Mouse (Mus musculus) midbrain, embryonic 12.5 days (tissue): ENCODE results near the gene Olfr46. TPM values are rescaled to one million over a fixed set of nuclear protein-coding genes. Genes with fewer than 3 reads are reported as not detected.
"Not testable (repeated sequence)": the region's sequence is repeated elsewhere in the genome, so short reads cannot be mapped to it uniquely, and the experiment has no call there.

ENCODE experiments used
- ATAC-seq: fragments of 200-750 bp; cut with Nextera tagmentation; 2 replicates; pipeline ENCODE4 v1.8.0; 2017; ENCODE audit warnings: low read depth, moderate TSS enrichment, moderate library complexity; ENCODE audit not compliant: low FRiP score
- H3K27ac ChIP-seq: fragments of 300-500 bp; sonication (generic); replicated peaks from 2 replicates; pipeline ENCODE4 v1.5.1; 2016; ENCODE audit warnings: mild to moderate bottlenecking
- H3K27me3 ChIP-seq: fragments of 300-500 bp; sonication (generic); 2 replicates; pipeline ENCODE4 v1.6.1; 2016; ENCODE audit warnings: mild to moderate bottlenecking
- H3K36me3 ChIP-seq: fragments of 300-500 bp; sonication (generic); 2 replicates; pipeline ENCODE4 v1.6.1; 2016
- H3K4me1 ChIP-seq: fragments of 300-500 bp; sonication (generic); 2 replicates; pipeline ENCODE4 v1.6.1; 2016
- H3K4me2 ChIP-seq: fragments of 300-500 bp; sonication (generic); replicated peaks from 2 replicates; pipeline ENCODE4 v1.6.1; 2016; ENCODE audit warnings: mild to moderate bottlenecking, moderate library complexity
- H3K4me3 ChIP-seq: fragments of 300-500 bp; sonication (generic); 2 replicates; pipeline ENCODE4 v1.5.1; 2016; ENCODE audit warnings: mild to moderate bottlenecking
- H3K9ac ChIP-seq: fragments of 300-500 bp; sonication (generic); replicated peaks from 2 replicates; pipeline ENCODE4 v1.6.1; 2016; ENCODE audit warnings: mild to moderate bottlenecking, moderate library complexity
- H3K9me3 ChIP-seq: fragments of 300-500 bp; sonication (generic); 2 replicates; pipeline ENCODE4 v1.6.1; 2016; ENCODE audit warnings: mild to moderate bottlenecking
- WGBS: fragments of 180-500 bp; shearing (Covaris S2); methylation state at CpG from one replicate; pipeline ENCODE4 v1.1.7; 2016; 5-methylcytosine and 5-hydroxymethylcytosine counted together
- polyA plus RNA-seq: library from polyadenylated mRNA; unstranded; fragments of >200 nt; fragmentation: Nextera tagmentation; extraction: Ambion mirVana; gene quantifications from 2 replicates; pipeline ENCODE4 v1.2.1, GENCODE M21; 2016

The Olfr46 gene
- polyA plus RNA-seq, result 0.03 TPM in 1 of 2 replicates, not detected in the other

DNA sequence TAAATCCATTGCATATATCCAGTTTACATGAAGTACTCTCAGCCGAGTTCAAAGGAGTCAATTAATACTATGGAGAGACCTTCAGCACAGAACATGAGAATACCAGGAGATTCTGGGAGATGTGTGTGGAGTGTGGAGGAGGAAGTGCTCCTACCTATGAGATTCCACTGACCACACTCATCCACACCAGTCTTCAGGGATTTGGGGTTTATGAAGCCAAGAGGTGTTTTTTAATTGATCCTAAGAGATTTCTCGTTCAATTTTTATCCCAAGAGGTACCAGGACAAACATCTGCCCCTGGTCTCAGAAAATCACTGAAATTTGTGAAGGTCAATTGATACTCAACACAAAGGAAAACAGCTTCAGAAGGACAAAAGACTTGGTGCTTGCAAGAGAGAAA lies at the start of gene Olfr46:
TSS of gene Olfr46 (plus strand) at position 301 of the 400 bp plus-strand sequence.
- 83% methylated on average over 2 of the region's 2 CpGs for WGBS
- H3K9ac ChIP-seq, H3K27me3 ChIP-seq, H3K9me3 ChIP-seq, H3K27ac ChIP-seq, ATAC-seq, H3K36me3 ChIP-seq, H3K4me2 ChIP-seq, H3K4me1 ChIP-seq, H3K4me3 ChIP-seq: not testable (repeated sequence)

DNA sequence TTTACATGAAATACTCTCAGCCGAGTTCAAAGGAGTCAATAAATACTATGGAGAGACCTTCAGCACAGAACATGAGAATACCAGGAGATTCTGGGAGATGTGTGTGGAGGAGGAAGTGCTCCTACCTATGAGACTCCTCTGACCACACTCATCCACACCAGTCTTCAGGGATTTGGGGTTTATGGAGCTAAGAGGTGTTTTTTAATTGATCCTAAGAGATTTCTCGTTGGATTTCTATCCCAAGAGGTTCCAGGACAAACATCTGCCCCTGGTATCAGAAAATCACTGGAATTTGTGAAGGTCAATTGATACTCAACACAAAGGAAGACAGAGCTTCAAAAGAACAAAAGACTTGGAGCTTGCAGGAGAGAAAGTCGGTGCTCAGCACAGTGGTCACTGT lies 33.5 kb upstream of the Olfr46 start, which contains the start of gene Olfr538:
TSS of gene Olfr538 (plus strand) at position 301 of the 400 bp plus-strand sequence.
- no peaks in the 10 kb centered on the region for H3K27me3 ChIP-seq
- no peak within 1 kb of the TSS for H3K27ac ChIP-seq
- H3K4me1 ChIP-seq, result no peaks in the 10 kb centered on the region
- H3K4me2 ChIP-seq, result no peak within 1 kb of the TSS
- H3K36me3 ChIP-seq, result no peaks in the 10 kb centered on the region
- WGBS, result 61% methylated on average over 3 of the region's 3 CpGs
- no peak for ATAC-seq
- no peak within 1 kb of the TSS for H3K4me3 ChIP-seq
- no peaks in the 10 kb centered on the region for H3K9me3 ChIP-seq
- H3K9ac ChIP-seq, result no peak within 1 kb of the TSS

DNA sequence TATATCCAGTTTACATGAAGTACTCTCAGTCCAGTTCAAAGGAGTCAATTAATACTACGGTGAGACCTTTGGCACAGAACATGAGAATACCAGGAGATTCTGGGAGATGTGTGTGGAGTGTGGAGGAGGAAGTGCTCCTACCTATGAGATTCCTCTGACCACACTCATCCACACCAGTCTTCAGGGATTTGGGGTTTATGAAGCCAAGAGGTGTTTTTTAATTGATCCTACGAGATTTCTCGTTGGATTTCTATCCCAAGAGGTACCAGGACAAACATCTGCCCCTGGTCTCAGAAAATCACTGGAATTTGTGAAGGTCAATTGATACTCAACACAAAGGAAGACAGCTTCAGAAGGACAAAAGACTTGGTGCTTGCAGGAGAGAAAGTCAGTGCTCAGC lies 27.6 kb downstream of the Olfr46 start, which contains the start of gene Olfr61:
TSS of gene Olfr61 (plus strand) at position 301 of the 400 bp plus-strand sequence.
- H3K9me3 ChIP-seq, ATAC-seq, H3K36me3 ChIP-seq, H3K4me3 ChIP-seq, H3K4me2 ChIP-seq, H3K9ac ChIP-seq, H3K27ac ChIP-seq, H3K4me1 ChIP-seq, H3K27me3 ChIP-seq: not testable (repeated sequence)
- WGBS, result 87% methylated on average over 3 of the region's 3 CpGs

GRCm38 (mm10) chr7:140630559-140630958 lies 29.5 kb downstream of the Olfr46 start:
- no peaks in the 10 kb centered on the region for H3K27me3 ChIP-seq
- no peaks in the 10 kb centered on the region for H3K4me1 ChIP-seq
- H3K27ac ChIP-seq, result no peak overlapping the region
- no peaks in the 10 kb centered on the region for H3K9me3 ChIP-seq
- no peak overlapping the region for H3K4me3 ChIP-seq
- no peaks in the 10 kb centered on the region for H3K36me3 ChIP-seq
- 63% methylated on average over 1 of the region's 1 CpGs for WGBS
- no peak overlapping the region for H3K4me2 ChIP-seq
- no peak for ATAC-seq
- no peak overlapping the region for H3K9ac ChIP-seq

DNA sequence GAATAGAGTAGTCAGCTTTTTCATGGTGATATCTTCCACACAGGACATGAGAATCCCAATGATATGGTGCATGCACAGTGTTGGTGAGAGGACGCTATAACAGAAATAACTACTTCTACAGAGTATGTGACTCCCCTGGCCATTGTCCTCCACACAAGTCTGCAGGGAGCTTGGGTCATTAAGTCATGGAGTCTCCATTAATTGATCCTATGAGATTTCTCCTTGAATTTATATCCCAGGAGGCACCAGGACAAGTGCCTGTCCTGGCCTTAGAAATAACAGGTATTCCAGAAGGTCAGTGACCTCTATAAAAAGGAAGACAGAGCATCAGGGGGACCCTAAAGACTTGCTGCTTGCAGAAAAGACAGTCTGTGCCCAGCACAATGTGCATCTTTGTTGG lies 45.1 kb downstream of the Olfr46 start, which contains the start of gene Olfr53:
TSS of gene Olfr53 (plus strand) at position 301 of the 400 bp plus-strand sequence.
- no peak within 1 kb of the TSS for H3K4me3 ChIP-seq
- ATAC-seq, result no peak
- no peaks in the 10 kb centered on the region for H3K27me3 ChIP-seq
- no peaks in the 10 kb centered on the region for H3K4me1 ChIP-seq
- H3K36me3 ChIP-seq, result no peaks in the 10 kb centered on the region
- no peak within 1 kb of the TSS for H3K9ac ChIP-seq
- 97% methylated on average over 1 of the region's 1 CpGs for WGBS
- H3K9me3 ChIP-seq, result no peaks in the 10 kb centered on the region
- no peak within 1 kb of the TSS for H3K27ac ChIP-seq
- H3K4me2 ChIP-seq, result no peak within 1 kb of the TSS

- H3K9ac ChIP-seq, result no peak within 1 kb of the TSS
Measured at GRCm38 (mm10) chr7:140659630-140660029, 58.6 kb downstream of the Olfr46 start, which contains the start of gene Olfr539. TSS of gene Olfr539 (plus strand) at chr7:140659930.

More at GRCm38 (mm10) chr7:140659630-140660029, 58.6 kb downstream of the Olfr46 start, which contains the start of gene Olfr539:
- Histone ChIP-seq H3K4me3 (no peak within 1 kb of the TSS), H3K36me3 (no peaks in the 10 kb centered on the region), H3K9me3 (no peaks in the 10 kb centered on the region), H3K27ac (no peak within 1 kb of the TSS), H3K4me2 (no peak within 1 kb of the TSS), H3K4me1 (no peaks in the 10 kb centered on the region), H3K27me3 (no peaks in the 10 kb centered on the region)
- WGBS, result 80% methylated on average over 4 of the region's 4 CpGs
- ATAC-seq, result no peak

Other genes with a start within 250 kb of the Olfr46 start
- gene Olfr60, start 239.6 kb upstream of the Olfr46 start, polyA plus RNA-seq, result not detected in 2 replicates
- gene Olfr530, start 224.9 kb upstream of the Olfr46 start, polyA plus RNA-seq, result not detected in 2 replicates
- not detected in 2 replicates for gene Olfr531, start 198.4 kb upstream of the Olfr46 start, polyA plus RNA-seq
- not detected in 2 replicates for gene Olfr532, start 179.6 kb upstream of the Olfr46 start, polyA plus RNA-seq
- gene Olfr533, start 137.9 kb upstream of the Olfr46 start, polyA plus RNA-seq, result not detected in 2 replicates
- not detected in 2 replicates for gene Olfr535, start 117.1 kb upstream of the Olfr46 start, polyA plus RNA-seq
- not detected in 2 replicates for gene Olfr536, start 93.9 kb upstream of the Olfr46 start, polyA plus RNA-seq
- not detected in 2 replicates for gene Olfr538, start 33.4 kb upstream of the Olfr46 start, polyA plus RNA-seq
- gene Olfr61, start 27.7 kb downstream of the Olfr46 start, polyA plus RNA-seq, result not detected in 2 replicates
- gene Olfr53, start 45.2 kb downstream of the Olfr46 start, polyA plus RNA-seq, result not detected in 2 replicates
- gene Olfr539, start 58.7 kb downstream of the Olfr46 start, polyA plus RNA-seq, result not detected in 2 replicates
- not detected in 2 replicates for gene Olfr45, start 80.7 kb downstream of the Olfr46 start, polyA plus RNA-seq
- gene Olfr541, start 96.0 kb downstream of the Olfr46 start, polyA plus RNA-seq, result not detected in 2 replicates
- gene Cyp2e1, start 162.5 kb downstream of the Olfr46 start, polyA plus RNA-seq, result not detected in 2 replicates
- gene Syce1, start 186.6 kb downstream of the Olfr46 start, polyA plus RNA-seq, result 0.15 and 0.41 TPM in 2 replicates
- gene Zfp941, start 220.9 kb downstream of the Olfr46 start, polyA plus RNA-seq, result 8.5 and 10.1 TPM in 2 replicates
- gene Urah, start 233.7 kb downstream of the Olfr46 start, polyA plus RNA-seq, result 0.29 TPM in 1 of 2 replicates, not detected in the other
- gene Scgb1c1, start 244.3 kb downstream of the Olfr46 start, polyA plus RNA-seq, result not detected in 2 replicates
- gene Odf3, start 246.5 kb downstream of the Olfr46 start, polyA plus RNA-seq, result not detected in 2 replicates